Mouse (Mus musculus): ENCODE data around the gene Anks1b.

DNA sequence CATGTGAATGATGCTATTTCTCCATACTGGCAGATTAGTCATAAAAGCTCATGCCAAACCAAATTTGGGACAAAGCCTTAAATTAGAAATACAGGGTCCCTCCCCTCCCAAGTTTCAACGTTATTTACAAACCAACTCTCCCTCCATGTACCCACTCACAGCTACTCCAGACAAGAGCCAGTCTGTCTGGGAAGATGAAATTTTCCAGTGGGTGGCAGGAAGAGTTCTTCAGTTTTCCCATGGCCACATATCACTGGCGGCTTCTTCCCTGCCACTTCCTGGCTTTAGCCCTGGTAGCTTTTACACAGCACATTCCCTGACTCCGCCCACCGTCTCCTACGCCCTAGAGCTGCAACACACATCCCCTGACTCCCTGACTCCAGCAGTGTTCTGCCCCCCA is 961.0 kb downstream of the Anks1b start:
- TF ChIP-seq CTCF (IDR thresholded peaks at IDR 0.05; ENCODE audit: low read depth, low read length) (no peak), GATA1 (IDR thresholded peaks at IDR 0.05; ENCODE audit: borderline replicate concordance, low read length) (no peak), POLR2AphosphoS5 (IDR thresholded peaks at IDR 0.05; ENCODE audit: insufficient replicate concordance, low read depth, low read length) (no peak), TAL1 (conservative IDR thresholded peaks at IDR 0.05; ENCODE audit: low read depth, low read length) (no peak), GATA2 (IDR thresholded peaks at IDR 0.05; ENCODE audit: borderline replicate concordance, low read depth, low read length) (no peak)

Data from G1E (cell line).